Mouse (Mus musculus) hindlimb bud, embryonic 11.5 days (tissue): ENCODE measurements around the gene Daam1.

Experiments used
- DNase-seq: peaks from one replicate; pipeline ENCODE4 v3.0.0-alpha.2; 2012; ENCODE audit warnings: low read depth, low spot score; ENCODE audit errors: extremely low spot score

Daam1 gene

GRCm38 (mm10) chr12:71968592-71968991 lies 137.7 kb downstream of the Daam1 start:
- no peak for DNase-seq

- DNase-seq = no peak
Observed at GRCm38 (mm10) chr12:71969022-71969421, 138.1 kb downstream of the Daam1 start.

GRCm38 (mm10) chr12:71969439-71969838 lies 138.6 kb downstream of the Daam1 start:
- DNase-seq = no peak

GRCm38 (mm10) chr12:71969941-71970629 lies 139.2 kb downstream of the Daam1 start:
- no peak for DNase-seq

- no peak for DNase-seq
Observed at GRCm38 (mm10) chr12:71970791-71971654, 140.1 kb downstream of the Daam1 start.

- DNase-seq = no peak
Observed at GRCm38 (mm10) chr12:71972126-71972525, 141.2 kb downstream of the Daam1 start.

- DNase-seq = no peak
Observed at GRCm38 (mm10) chr12:71972619-71973266, 141.9 kb downstream of the Daam1 start.

GRCm38 (mm10) chr12:71973577-71973976 lies 142.7 kb downstream of the Daam1 start:
- DNase-seq = no peak

- DNase-seq = no peak
Observed at GRCm38 (mm10) chr12:71975626-71976025, 144.7 kb downstream of the Daam1 start.

GRCm38 (mm10) chr12:71976361-71976960 lies 145.6 kb downstream of the Daam1 start:
- DNase-seq = no peak

- no peak for DNase-seq
Observed at GRCm38 (mm10) chr12:71977364-71977763, 146.5 kb downstream of the Daam1 start.

- DNase-seq = no peak
Observed at GRCm38 (mm10) chr12:71978513-71979352, 147.9 kb downstream of the Daam1 start.

GRCm38 (mm10) chr12:71980166-71980565 lies 149.3 kb downstream of the Daam1 start:
- no peak for DNase-seq

- no peak for DNase-seq
Observed at GRCm38 (mm10) chr12:71980746-71981145, 149.9 kb downstream of the Daam1 start.

GRCm38 (mm10) chr12:71981250-71981649 lies 150.4 kb downstream of the Daam1 start:
- no peak for DNase-seq

GRCm38 (mm10) chr12:71981791-71982190 lies 150.9 kb downstream of the Daam1 start:
- DNase-seq = no peak

GRCm38 (mm10) chr12:71983102-71983715 lies 152.3 kb downstream of the Daam1 start:
- DNase-seq = no peak

- no peak for DNase-seq
Observed at GRCm38 (mm10) chr12:71987161-71987560, 156.3 kb downstream of the Daam1 start.

GRCm38 (mm10) chr12:71987885-71988284 lies 157.0 kb downstream of the Daam1 start:
- no peak for DNase-seq

- DNase-seq = no peak
Observed at GRCm38 (mm10) chr12:71989596-71989995, 158.7 kb downstream of the Daam1 start.
